Mouse (Mus musculus) layer of hippocampus, adult 8-10 months (tissue): ENCODE results near the gene Rbbp6. TPM values are rescaled to one million over a fixed set of nuclear protein-coding genes. Genes with fewer than 3 reads are reported as not detected.

ENCODE experiments used
- DNase-seq, 2 experiments: peaks; one replicate each; pipeline ENCODE4 v3.0.0; 2022; ENCODE audit warnings: low spot score in 2 of 2
- total RNA-seq, 4 experiments: library from RNA; stranded (reverse); gene quantifications; 2 replicates each; pipeline ENCODE4 v1.2.4; 2022

Rbbp6 gene
- 10 to 100 TPM; 63.1 to 71.0 (median 67.6) TPM for total RNA-seq

DNA sequence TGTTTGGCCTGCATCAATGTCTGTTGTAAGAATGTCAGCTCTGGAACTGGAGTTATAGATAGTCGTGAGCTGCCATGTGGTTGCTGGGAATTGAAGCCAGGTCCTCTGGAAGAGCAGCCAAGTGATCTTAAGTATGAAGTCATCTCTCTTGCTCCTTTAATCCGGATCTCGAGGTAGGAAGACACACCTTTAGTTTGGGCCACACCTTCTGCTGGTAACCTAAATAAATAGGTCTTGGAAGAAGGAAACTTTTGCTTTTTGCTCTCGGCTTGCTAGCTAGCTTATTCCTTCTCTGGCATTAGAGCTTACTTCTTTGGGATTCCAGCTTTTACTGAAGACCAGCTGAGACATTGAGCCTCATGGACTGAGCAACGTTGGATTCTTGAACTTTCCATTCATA is at the start of gene Rbbp6:
Rbbp6 (plus strand) TSS at position 301 of the 400 bp plus-strand sequence.
- no peak for DNase-seq

DNA sequence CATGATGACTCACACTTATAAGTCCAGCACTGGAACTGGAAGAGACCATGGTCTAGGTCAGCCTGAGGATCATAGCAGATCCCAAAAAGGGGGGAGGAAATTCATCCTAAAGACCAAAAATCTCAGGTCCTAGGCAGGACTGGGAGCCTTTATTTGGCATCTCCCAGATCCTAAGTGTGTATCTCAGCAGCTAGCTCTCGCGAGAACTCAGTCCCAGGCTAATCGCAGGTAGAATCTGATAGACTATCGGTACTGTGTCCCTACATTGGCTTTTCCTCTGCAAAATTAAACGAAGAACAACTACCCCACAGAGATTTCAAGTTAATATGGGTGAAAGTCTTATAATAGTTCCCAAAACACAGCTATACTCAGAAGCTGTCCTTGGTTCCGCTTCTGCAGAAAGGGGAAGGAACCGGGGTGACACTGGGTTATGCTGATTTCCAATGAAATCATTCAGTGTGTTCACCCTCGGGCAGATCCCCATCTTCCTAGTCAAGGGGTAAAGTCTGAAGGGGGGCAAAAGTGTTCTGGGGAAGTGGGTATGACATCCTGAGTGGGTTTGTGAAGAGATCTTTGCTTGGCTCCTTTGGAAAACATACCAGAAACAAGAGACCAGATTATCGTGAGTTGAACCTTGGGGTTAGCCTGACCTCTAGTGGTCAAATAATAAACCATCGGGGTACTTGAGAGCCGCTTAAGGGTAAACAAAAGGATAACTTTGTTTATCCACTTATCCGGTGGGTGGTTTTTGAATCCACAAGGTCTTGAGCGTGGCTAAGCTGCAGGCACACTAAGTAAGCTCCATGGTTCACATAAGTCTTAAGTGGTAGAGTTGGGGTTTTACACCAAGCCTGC is 45.5 kb upstream of the Rbbp6 start:
- DNase-seq = peak; percentile 23 to 43

- DNase-seq = no peak
Observed at GRCm38 (mm10) chr7:122921537-122921936, 43.9 kb upstream of the Rbbp6 start.

GRCm38 (mm10) chr7:122924256-122924655 is 41.2 kb upstream of the Rbbp6 start:
- no peak for DNase-seq

- DNase-seq = no peak
Observed at GRCm38 (mm10) chr7:122930494-122930893, 35.0 kb upstream of the Rbbp6 start.

DNA sequence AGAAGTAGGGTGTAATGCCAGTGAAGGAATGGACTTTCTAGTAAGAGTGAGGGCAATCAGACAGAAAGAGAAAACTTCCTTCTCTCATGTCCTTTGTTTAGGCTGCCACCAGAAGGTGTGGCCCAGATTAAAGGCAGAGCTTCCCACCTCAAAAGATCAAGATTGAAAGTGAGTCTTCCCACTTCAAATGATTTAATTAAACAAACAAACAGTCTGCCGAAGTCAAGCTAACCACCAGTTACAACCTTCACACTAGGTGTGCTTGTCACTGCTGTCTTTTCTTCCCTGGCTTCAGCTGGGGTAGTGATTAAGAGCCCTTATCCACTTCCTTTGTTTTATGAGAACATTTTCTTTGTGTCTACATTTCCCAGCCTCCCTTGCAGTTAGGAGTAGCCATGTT is 33.3 kb upstream of the Rbbp6 start:
- no peak for DNase-seq

DNA sequence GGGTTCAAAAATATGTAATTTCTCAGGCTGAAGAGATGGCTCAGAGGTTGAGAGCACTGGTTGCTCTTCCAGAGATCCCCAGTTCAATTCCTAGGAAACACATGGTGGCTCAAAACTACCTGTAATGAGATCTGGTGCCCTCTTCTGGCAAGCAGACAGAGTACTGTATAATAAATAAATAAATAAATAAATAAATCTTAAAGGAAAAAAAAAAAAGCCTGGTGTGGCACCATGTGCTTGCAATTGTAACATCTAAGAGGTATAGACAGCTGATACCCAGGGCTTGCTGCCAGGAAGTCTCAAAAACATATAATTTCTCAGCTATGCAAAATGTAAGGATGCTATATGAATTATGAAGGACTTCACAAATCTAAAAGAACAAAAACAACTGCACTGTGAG is 28.9 kb upstream of the Rbbp6 start:
- DNase-seq = no peak

GRCm38 (mm10) chr7:122938197-122938596 is 27.3 kb upstream of the Rbbp6 start:
- DNase-seq = no peak

DNA sequence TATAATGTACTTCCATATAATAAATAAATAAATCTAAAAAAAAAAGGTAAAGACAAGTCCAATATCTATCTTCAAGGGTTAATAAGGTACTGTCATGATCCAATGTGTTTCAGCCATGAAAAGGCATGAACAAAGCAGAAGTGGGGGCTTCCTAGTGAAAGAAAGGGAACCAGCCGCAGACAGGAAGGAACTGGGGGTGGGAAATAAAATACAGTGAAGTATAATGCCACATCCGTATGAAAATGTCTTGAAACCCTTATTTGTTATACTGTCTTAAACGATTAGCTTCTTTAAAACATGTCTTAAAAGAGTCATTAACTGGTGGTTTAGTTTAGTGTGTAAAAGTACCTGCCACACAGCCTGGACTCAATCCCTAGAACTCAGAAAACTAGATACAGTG is 26.3 kb upstream of the Rbbp6 start:
- no peak for DNase-seq

DNA sequence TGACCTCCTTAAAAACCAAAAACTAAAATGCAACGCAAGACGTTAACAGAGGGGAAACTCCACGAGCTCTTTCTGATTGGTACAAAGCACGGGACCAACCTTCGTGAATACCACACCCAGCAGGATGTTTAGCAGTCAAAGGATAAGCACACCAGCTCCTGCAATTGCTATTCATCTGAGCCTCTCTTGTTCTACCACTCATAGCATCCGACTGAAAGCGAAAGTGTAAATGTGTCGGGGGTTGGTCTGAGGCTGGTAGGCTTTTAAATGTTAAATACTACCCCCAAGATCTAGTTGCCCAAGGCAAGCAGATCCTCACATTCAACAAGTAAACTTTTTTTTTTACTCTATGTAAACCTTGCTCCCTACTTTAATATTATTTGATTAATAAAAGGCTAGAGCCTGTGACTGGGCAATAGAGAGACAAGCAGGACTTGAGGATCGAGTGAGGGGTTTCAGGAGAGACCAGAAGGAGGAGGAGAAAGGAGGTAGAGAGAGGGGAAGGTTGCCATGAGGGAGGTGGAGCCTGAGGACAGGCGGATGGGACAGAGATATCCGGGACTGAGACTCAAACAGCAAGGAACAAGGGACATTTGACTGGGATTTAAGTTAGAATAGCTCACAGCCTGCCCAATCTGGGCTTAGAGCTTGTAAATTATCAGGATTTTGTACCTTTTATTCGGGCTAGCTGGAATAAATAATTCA is 25.0 kb upstream of the Rbbp6 start:
- DNase-seq = no peak

DNA sequence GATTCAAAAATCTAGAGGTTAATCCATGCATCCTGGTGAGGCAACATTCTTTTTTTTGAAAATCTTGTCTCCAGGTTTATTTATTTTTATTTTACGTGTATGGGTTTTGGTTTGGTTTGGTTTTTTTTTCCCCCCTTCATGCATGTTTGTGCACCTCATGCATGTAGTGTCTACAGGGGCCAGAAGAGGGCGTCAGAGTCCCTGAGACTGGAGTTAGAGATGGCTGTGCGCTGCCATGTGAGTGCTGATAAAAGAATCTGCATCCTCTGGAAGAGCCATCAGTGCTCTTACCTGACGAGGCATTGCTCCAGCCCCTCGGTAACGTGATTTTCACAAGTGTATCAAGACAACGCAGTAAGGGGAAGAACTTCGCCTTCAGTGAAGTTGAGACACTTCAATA is 23.4 kb upstream of the Rbbp6 start:
- DNase-seq = no peak

- DNase-seq = peak; percentile 62 to 93
Observed at GRCm38 (mm10) chr7:122945149-122945548, 20.3 kb upstream of the Rbbp6 start.

DNA sequence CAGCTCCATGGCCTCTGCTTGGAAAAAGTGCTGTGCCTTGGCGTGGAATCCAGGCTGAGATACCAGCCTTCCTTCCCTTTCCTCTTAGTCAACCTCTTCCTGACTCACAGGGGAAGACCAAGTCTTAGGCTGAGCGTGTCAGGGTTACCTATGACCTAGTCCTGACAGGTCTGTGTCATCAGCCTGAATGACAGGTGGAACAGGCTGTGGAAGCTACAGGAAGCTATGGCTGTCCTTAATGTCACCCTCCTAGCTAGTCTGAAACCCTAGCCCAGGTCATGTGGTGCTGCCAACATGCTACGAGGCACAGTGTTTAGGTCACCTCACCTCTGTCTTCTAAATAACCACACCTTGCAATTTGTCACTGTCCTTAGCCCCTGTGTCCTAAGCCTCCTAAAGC is 16.2 kb upstream of the Rbbp6 start:
- DNase-seq = no peak

- DNase-seq = no peak
Observed at GRCm38 (mm10) chr7:122951464-122951863, 14.0 kb upstream of the Rbbp6 start.

DNA sequence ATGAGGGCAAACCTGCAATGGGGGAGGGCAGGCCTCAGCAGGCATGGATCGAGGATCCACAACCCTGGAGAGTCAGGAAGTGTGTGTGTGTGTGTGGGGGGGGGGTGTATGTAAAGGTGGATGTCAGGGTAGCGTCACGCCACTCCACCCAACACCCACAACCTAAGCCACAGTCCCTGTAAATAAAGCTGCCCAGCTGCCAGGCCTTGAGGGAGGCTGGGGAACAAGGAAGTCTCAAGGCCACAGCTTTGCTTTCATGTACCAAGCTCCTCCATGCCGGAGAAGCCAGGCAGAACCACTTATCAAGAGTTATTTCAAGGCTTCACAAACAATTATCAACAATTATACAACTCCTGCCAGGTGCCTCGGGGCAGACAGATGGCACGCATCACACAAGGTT is 13.4 kb upstream of the Rbbp6 start:
- no peak for DNase-seq

DNA sequence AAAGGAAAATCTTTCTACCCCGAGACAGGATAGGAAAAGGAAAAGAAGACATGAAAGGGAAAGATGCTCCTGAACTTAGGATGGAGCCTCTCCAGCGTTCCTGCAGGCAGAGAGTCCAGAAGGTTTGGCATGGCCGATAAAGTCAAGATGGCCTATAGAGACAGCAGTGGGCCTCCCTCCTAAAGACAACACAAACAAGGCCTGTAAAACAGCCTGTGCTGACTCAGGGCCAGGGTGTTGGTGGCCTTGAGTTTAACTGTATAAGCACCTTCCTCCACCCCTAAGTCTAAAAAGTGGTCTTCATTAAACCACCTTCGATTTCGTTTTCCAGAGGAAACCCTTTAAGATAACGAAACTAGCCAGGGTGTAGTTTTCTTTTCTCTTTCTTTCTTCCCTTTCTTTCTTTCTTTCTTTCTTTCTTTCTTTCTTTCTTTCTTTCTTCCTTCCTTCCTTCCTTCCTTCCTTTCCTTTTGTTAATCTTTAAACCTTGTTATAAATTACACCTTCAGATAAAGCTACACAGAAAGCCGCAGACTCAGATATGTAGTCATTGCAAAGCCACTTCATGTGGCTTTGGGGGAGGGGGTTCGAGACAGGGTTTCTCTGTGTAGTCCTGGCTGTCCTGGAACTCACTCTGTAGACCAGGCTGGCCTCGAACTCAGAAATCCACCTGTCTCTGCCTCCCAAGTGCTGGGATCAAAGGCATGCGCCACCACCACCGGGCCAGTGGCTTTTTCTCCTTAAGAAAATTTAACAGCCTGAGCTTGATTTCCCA is 10.8 kb upstream of the Rbbp6 start:
- no peak for DNase-seq

GRCm38 (mm10) chr7:122955226-122955955 is 10.1 kb upstream of the Rbbp6 start:
- DNase-seq = no peak

- no peak for DNase-seq
Observed at GRCm38 (mm10) chr7:122968751-122969150, 3.3 kb downstream of the Rbbp6 start.

DNA sequence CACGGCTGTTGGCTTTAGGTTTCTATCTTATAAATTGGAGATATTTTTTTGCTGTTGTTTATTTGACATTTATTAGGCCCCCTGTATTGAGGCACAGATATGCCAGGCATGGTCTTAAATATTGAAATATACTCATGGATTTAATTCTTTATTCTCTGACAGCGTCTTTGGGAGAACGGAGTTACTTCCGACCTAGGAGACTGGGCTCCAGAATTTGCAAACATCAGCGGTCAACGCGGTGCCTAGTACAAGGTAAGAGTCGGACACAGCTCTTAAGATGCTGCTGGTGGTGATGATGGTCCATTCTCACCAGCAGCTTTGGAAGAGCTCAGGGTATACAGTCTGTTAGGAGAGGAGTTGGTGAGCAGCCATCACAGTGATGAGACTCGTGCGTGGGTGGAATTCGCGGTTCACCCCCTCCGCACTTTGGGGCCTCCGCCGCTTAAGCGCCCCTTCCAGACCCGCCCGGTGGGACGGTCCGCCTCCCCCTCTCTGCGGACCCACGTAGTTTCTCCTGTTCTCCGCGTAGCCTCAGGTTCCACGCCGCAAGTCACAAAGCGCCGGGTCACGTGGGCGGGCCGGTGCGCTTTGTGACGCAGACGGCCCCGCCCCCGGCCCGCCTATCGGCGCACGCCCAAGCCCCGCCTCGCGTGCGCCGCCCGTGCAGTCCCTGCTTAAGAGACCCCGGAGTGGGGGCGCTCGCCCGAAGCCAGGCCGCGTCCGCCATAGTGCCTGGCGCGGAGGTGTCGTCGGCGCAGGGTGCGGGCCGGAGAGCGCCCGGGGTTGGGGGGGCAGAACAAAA is 3.9 kb downstream of the Rbbp6 start:
- DNase-seq = peak; percentile 88 to 89

GRCm38 (mm10) chr7:122970119-122970781 is 4.8 kb downstream of the Rbbp6 start:
- DNase-seq = peak; percentile 23 to 34
